Mouse (Mus musculus) kidney, postnatal 4 days (tissue): ENCODE data around the gene Dzip1l.
A peak's percentile ranks its signal among the peaks of the same experiment; 100 is the strongest.

Experiments used
- DNase-seq, 2 experiments: peaks; one replicate each; pipeline ENCODE4 v3.0.0; 2021; ENCODE audit warnings: mixed read lengths in 2 of 2

Gene Dzip1l

GRCm38 (mm10) chr9:99661606-99662166 is 32.4 kb downstream of the Dzip1l start:
- DNase-seq = peak in 1 of 2 experiments; percentile 26

GRCm38 (mm10) chr9:99662406-99662805 is 33.1 kb downstream of the Dzip1l start:
- peak; percentile 82 to 83 for DNase-seq

- no peak for DNase-seq
Observed at GRCm38 (mm10) chr9:99662887-99663286, 33.6 kb downstream of the Dzip1l start.

- DNase-seq = peak in 1 of 2 experiments; percentile 17
Observed at GRCm38 (mm10) chr9:99667596-99667995, 38.3 kb downstream of the Dzip1l start.

GRCm38 (mm10) chr9:99671603-99672002 is 42.3 kb downstream of the Dzip1l start:
- DNase-seq = peak; percentile 32 to 46

- DNase-seq = no peak
Observed at GRCm38 (mm10) chr9:99675714-99676113, 46.4 kb downstream of the Dzip1l start.

GRCm38 (mm10) chr9:99681980-99682570 is 52.8 kb downstream of the Dzip1l start:
- no peak for DNase-seq

GRCm38 (mm10) chr9:99685061-99685521 is 55.8 kb downstream of the Dzip1l start:
- no peak for DNase-seq

- DNase-seq = no peak
Observed at GRCm38 (mm10) chr9:99685536-99686231, 56.4 kb downstream of the Dzip1l start.

- DNase-seq = no peak
Observed at GRCm38 (mm10) chr9:99689796-99690195, 60.5 kb downstream of the Dzip1l start.

- no peak for DNase-seq
Observed at GRCm38 (mm10) chr9:99690386-99690785, 61.1 kb downstream of the Dzip1l start.

- DNase-seq = no peak
Observed at GRCm38 (mm10) chr9:99694961-99695360, 65.7 kb downstream of the Dzip1l start.

- no peak for DNase-seq
Observed at GRCm38 (mm10) chr9:99699752-99700389, 70.6 kb downstream of the Dzip1l start.

- no peak for DNase-seq
Observed at GRCm38 (mm10) chr9:99701187-99701586, 71.9 kb downstream of the Dzip1l start.

- no peak for DNase-seq
Observed at GRCm38 (mm10) chr9:99702215-99702614, 72.9 kb downstream of the Dzip1l start.

- DNase-seq = no peak
Observed at GRCm38 (mm10) chr9:99703711-99704110, 74.4 kb downstream of the Dzip1l start.

GRCm38 (mm10) chr9:99706264-99706663 is 77.0 kb downstream of the Dzip1l start:
- no peak for DNase-seq

GRCm38 (mm10) chr9:99707425-99708126 is 78.3 kb downstream of the Dzip1l start:
- peak; percentile 16 to 24 for DNase-seq

GRCm38 (mm10) chr9:99709588-99710248 is 80.4 kb downstream of the Dzip1l start:
- DNase-seq = no peak

- DNase-seq = no peak
Observed at GRCm38 (mm10) chr9:99710297-99710696, 81.0 kb downstream of the Dzip1l start.

GRCm38 (mm10) chr9:99717134-99717533 is 87.8 kb downstream of the Dzip1l start, which contains the start of gene Cldn18:
TSS of gene Cldn18 (minus strand) at chr9:99717267.
- DNase-seq = no peak
